Mouse (Mus musculus): ENCODE data around the gene Prr27.

Prr27 gene

GRCm38 (mm10) chr5:87825386-87825785 is at the start of gene Prr27:
TSS of gene Prr27 (plus strand) at chr5:87825686.
- in situ Hi-C loops (cut with MboI, MseI) = no loop called here

- in situ Hi-C loops (cut with MboI, MseI) = no loop called here
These were observed 42.8 kb upstream of the Prr27 start for GRCm38 (mm10) chr5:87782731-87783130.

- in situ Hi-C loops (cut with MboI, MseI) = no loop called here
These were observed 17.7 kb upstream of the Prr27 start, which contains the start of gene Csn1s2b for GRCm38 (mm10) chr5:87807782-87808181. TSS of gene Csn1s2b (plus strand) at chr5:87808082.

GRCm38 (mm10) chr5:87809253-87809652 is 16.2 kb upstream of the Prr27 start:
- in situ Hi-C loops (cut with MboI, MseI) = no loop called here

GRCm38 (mm10) chr5:87855136-87855716 is 29.7 kb downstream of the Prr27 start:
- in situ Hi-C loops (cut with MboI, MseI) = no loop called here

GRCm38 (mm10) chr5:87870084-87870483 is 44.6 kb downstream of the Prr27 start:
- in situ Hi-C loops (cut with MboI, MseI) = no loop called here

- in situ Hi-C loops (cut with MboI, MseI) = no loop called here
These were observed 45.9 kb downstream of the Prr27 start for GRCm38 (mm10) chr5:87871423-87871822.

- in situ Hi-C loops (cut with MboI, MseI) = no loop called here
These were observed 59.2 kb downstream of the Prr27 start, which contains the start of gene Odam for GRCm38 (mm10) chr5:87884729-87885128. TSS of gene Odam (plus strand) at chr5:87885029.
